Mouse (Mus musculus) small intestine, adult 2 months (tissue): ENCODE data around the gene Stard10. TPM values are rescaled to one million over a fixed set of nuclear protein-coding genes. Genes with fewer than 3 reads are reported as not detected.
A peak's percentile ranks its signal among the peaks of the same experiment; 100 is the strongest.

Source experiments
- H3K27ac ChIP-seq: fragments of 200-500 bp; 2 replicates; pipeline ENCODE4 v1.5.1; 2012; ENCODE audit warnings: low read depth, low read length, control low read depth, inconsistent platforms; ENCODE audit not compliant: insufficient read depth
- H3K27me3 ChIP-seq: fragments of 200-500 bp; 2 replicates; pipeline ENCODE4 v1.6.1; 2012; ENCODE audit warnings: mild to moderate bottlenecking, moderate library complexity, low read length, inconsistent platforms; ENCODE audit not compliant: control insufficient read depth, insufficient read depth
- H3K36me3 ChIP-seq: fragments of 200-500 bp; 2 replicates; pipeline ENCODE4 v1.6.1; 2012; ENCODE audit warnings: mild to moderate bottlenecking, low read length, control low read depth, inconsistent platforms; ENCODE audit not compliant: control insufficient read depth, insufficient read depth
- H3K4me1 ChIP-seq: fragments of 200-500 bp; 2 replicates; pipeline ENCODE4 v1.6.1; 2012; ENCODE audit warnings: low read length, inconsistent platforms, mixed read lengths; ENCODE audit not compliant: control insufficient read depth, insufficient read depth, insufficient read length
- H3K4me3 ChIP-seq: fragments of 200-500 bp; 2 replicates; pipeline ENCODE4 v1.5.1; 2012; ENCODE audit warnings: low read depth, mild to moderate bottlenecking, control low read depth, inconsistent platforms, low read length, moderate library complexity
- CTCF ChIP-seq: fragments of 200-500 bp; IDR thresholded peaks from 2 replicates; pipeline ENCODE4 v1.5.1; 2012; ENCODE audit warnings: low read depth, mild to moderate bottlenecking, control low read depth, inconsistent platforms, low read length, moderate library complexity, mixed read lengths; ENCODE audit not compliant: insufficient replicate concordance, insufficient read length; ENCODE audit errors: extremely low read depth
- POLR2A ChIP-seq: fragments of 200-500 bp; IDR thresholded peaks from 2 replicates; pipeline ENCODE4 v1.6.1; 2012; ENCODE audit warnings: low read depth, mild to moderate bottlenecking, control low read depth, inconsistent platforms, low read length, moderate library complexity
- WGBS: fragments of 180-500 bp; shearing (Covaris S2); methylation state at CpG from one replicate; pipeline ENCODE4 v1.1.7; 2018; 5-methylcytosine and 5-hydroxymethylcytosine counted together
- polyA plus RNA-seq: library from polyadenylated mRNA; depleted of rRNA; stranded (reverse); fragments of >200 nt; gene quantifications from 2 replicates; pipeline ENCODE4 v1.2.3, GENCODE M21; 2012

The Stard10 gene
- polyA plus RNA-seq, 1 experiment, result 264 TPM

DNA sequence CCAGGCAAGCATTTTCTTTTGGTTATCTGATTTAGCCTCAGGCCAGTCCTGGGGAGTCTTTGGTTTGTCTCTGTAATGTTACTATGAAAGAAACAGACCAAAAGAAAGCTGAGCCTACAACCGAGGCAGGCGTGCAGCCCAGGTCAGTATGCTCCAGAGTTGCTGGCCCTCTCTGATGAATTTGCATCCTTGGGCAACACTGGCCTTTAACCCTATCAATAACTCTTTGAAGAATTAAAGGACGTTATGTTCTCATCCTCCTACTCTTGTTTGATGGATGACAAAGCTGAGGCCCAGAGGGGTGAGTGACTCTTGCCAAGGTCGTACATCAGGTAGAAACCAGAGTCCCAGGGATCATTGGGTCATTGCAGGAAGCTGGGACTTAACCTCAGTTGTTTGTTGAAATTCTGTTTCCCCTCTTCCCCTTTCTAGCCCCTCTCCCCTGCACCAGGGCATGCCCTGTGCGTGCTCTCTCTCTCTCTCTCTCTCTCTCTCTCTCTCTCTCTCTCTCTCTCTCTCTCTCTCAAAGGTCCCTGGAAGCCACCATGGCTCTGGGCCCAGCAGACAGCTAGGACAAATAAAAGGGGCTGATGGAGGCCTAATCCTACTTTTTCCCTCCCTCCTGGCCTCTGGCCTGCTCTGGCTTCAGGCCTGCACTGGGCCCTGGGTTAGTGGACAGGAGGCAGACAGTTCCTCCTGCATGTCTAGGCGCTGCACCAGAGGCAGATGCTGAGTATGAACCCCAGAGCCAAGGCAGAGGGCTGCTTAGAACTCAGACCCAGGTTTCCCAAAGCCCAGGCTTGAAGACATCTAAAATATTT, 7.5 kb downstream of the Stard10 start:
- Histone ChIP-seq H3K36me3 (peaks cover 10% of the 10 kb centered on the region), H3K4me3 (no peak overlapping the region), H3K27me3 (no peaks in the 10 kb centered on the region), H3K27ac (0 out of 2 replicates have a peak overlapping the region, but pooled peaks have one; percentile 2), H3K4me1 (peaks cover 25% of the 10 kb centered on the region)
- TF ChIP-seq POLR2A (no peak), CTCF (no peak)
- 44% methylated on average over 6 of the region's 6 CpGs for WGBS

DNA sequence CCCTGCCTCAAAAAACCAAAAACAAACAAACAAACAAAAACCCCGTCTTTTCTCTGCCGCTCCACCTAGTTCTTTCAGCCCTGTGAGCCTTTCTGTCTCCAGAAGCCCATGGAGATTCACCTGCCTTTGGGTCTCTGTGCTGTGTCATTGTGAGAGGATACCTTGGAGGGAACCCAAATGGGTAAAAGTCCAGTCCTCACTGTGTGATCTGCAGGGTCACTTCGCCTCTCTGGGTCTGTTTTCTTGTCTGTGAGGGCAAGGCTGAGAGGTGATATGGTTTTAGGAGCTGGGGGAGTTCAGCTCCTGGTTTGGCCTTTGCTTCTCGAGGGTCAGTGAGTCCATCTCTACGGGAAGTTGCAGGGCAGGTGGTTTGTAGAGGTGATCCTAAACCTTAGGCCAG, 9.1 kb downstream of the Stard10 start:
- H3K4me1 ChIP-seq, result peaks cover 17% of the 10 kb centered on the region
- peaks cover 18% of the 10 kb centered on the region for H3K36me3 ChIP-seq
- no peak overlapping the region for H3K27ac ChIP-seq
- TF ChIP-seq POLR2A (no peak), CTCF (no peak)
- H3K4me3 ChIP-seq, result no peak overlapping the region
- 40% methylated on average over 5 of the region's 5 CpGs for WGBS
- no peaks in the 10 kb centered on the region for H3K27me3 ChIP-seq

DNA sequence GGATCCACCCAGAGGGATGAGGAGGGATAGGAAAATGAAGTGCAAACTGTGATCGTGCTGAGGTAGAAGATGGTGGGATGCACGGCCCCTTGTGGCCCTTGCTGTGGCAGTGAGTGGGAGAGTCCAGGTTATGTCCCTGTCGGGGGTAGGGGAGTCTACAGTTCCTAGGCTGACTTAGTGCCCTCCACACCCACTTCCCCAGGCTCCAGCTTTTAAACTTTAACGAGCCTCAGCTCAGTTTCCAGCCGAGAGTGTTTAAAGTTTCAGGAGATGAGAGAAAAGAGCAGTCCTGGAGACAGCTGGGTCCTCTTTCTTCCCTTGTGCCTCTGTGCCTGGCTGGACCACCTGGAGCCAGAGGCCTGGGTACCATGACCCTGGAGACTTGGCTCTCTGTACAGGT, 10.4 kb downstream of the Stard10 start:
- no peak overlapping the region for H3K4me3 ChIP-seq
- 40% methylated on average over 5 of the region's 5 CpGs for WGBS
- H3K36me3 ChIP-seq, result peaks cover 21% of the 10 kb centered on the region
- H3K27ac ChIP-seq, result no peak overlapping the region
- H3K27me3 ChIP-seq, result no peaks in the 10 kb centered on the region
- peaks cover 13% of the 10 kb centered on the region for H3K4me1 ChIP-seq
- no peak for TF ChIP-seq POLR2A
- no peak for TF ChIP-seq CTCF

DNA sequence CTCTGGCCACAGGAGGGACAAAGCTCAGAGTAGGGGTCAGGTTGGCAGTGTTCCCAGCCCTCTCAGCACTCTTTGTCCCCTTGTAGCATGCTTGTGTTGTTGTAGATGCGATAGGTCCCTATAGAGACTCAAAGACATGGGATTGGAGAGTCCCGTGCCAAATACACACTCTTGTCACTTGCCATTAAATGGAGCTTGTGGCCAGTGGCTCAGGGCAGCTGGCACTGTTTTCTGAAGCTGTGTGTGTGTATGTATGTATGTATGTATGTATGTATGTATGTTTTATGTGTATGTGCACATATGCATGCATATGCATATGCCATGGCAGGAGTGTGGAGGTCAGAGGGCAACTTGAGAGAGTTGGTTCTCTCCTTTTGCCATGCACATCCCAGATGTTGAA, 10.9 kb downstream of the Stard10 start:
- TF ChIP-seq POLR2A (no peak), CTCF (no peak)
- Histone ChIP-seq H3K4me1 (peaks cover 13% of the 10 kb centered on the region), H3K36me3 (peaks cover 23% of the 10 kb centered on the region), H3K27ac (no peak overlapping the region), H3K4me3 (no peak overlapping the region), H3K27me3 (no peaks in the 10 kb centered on the region)
- WGBS, result 48% methylated on average over 2 of the region's 2 CpGs

DNA sequence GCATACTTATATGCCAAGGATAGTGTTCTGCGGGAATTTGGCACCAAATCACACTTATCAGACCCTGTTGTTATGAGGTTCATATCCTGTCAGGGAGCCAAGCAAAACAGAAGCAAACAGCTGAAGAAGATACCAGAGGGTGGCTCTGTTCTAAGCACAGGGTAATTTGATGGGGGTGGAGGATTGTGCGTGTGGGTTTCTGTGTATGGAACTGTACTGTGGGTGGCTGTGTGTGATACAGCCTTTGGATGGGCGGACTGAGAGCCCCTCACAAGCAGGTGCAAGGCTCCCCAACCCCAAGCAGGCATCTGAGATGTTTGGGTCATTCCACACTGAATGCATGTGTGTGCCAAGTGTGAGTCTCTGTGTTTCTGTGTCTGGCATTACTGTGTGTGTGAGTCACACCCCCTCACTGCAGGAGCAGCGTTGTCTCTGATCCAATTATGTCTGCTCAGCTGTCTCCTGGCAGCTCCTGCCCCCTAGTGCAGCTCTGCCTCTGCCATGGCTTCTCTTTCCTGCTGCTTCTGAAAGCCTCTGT, 11.8 kb downstream of the Stard10 start:
- H3K27ac ChIP-seq, result no peak overlapping the region
- 36% methylated on average over 4 of the region's 4 CpGs for WGBS

DNA sequence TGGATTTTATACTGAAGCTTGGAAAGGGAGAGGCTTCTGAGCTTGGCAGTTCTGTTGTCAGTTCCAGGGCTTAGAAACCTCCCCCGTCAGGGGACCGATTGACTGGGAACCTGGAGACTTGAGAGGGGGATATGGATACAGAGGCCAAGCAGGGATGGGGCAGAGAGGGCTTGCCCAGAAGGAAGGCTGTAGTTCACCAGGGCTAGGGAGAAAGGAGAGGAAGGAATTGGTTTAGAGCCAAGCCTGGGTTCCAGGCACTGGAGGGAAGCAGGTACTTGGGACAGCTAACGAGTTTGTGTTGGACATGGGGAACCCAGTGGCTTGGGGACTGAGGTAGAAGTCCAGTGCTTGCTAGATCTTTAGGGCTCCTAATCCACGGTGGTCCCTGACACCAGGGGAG, 12.7 kb downstream of the Stard10 start:
- H3K4me1 ChIP-seq, result peaks cover 10% of the 10 kb centered on the region
- no peak overlapping the region for H3K4me3 ChIP-seq
- 77% methylated on average over 4 of the region's 4 CpGs for WGBS
- H3K27ac ChIP-seq, result no peak overlapping the region
- no peaks in the 10 kb centered on the region for H3K27me3 ChIP-seq
- H3K36me3 ChIP-seq, result peaks cover 25% of the 10 kb centered on the region
- TF ChIP-seq POLR2A, result no peak
- TF ChIP-seq CTCF, result no peak

More for the DNA sequence above, 11.8 kb downstream of the Stard10 start:
- TF ChIP-seq CTCF (no peak), POLR2A (no peak)
- Histone ChIP-seq H3K4me3 (no peak overlapping the region), H3K27me3 (no peaks in the 10 kb centered on the region), H3K4me1 (peaks cover 12% of the 10 kb centered on the region), H3K36me3 (peaks cover 27% of the 10 kb centered on the region)

DNA sequence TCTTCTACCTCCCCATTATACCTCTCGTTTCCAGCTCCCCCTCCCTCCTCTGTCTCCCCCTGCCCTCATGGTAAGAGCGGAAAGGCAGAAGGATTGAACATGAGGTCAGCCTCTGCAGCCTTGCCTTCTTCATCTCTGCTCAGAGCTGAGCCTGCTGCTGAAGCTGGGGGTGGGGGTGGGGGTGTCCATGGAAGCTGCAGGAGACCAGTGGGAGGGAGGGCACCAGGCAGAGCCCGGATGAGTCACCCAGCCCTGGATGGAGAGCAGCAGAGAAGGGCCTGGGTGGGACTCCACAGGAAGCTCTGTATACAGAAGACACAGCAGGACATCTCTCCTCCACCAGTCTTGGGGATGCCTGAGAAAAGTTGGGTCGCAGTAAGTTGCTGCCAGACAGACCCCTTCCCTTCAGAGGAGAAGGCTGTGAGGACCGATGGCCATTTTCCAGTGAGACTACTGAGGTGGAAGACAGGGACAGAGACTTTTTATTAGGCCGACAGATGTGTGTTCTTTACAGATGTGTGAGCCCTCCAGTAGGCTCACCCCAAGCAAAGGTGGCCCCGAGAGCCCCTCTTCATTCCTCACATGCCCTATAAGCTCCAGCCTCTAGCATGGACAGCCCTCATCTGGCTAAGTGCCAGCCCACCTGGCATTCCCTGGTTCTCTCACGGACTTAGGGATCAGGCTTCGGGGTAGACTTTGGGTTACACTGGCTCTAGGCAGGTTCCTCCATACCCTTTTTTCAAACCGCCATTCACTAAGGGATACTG, 13.4 kb downstream of the Stard10 start:
- 62% methylated on average over 10 of the region's 10 CpGs for WGBS
- no peaks in the 10 kb centered on the region for H3K27me3 ChIP-seq
- peaks cover 24% of the 10 kb centered on the region for H3K36me3 ChIP-seq
- H3K4me1 ChIP-seq, result peaks cover 10% of the 10 kb centered on the region
- TF ChIP-seq CTCF, result no peak
- TF ChIP-seq POLR2A, result no peak
- H3K4me3 ChIP-seq, result no peak overlapping the region
- H3K27ac ChIP-seq, result no peak overlapping the region

DNA sequence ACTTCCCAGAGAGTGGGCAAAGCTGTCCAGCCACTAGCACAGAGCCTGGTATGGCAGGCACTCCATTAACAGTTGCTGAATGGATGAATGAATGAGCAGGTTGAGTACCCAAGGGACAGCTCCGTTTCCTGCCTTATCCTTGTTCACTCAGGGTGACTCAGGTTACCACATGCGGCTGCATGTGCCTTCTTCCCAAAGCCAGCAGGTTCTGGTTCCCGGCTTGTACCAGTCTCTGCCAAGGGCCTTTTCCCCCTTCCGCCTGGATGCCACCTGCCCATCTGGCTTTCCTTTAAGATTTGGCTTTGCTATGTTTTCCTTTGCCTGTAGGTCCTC, 13.9 kb downstream of the Stard10 start:
- H3K27me3 ChIP-seq, result no peaks in the 10 kb centered on the region
- peaks cover 27% of the 10 kb centered on the region for H3K36me3 ChIP-seq
- peaks cover 10% of the 10 kb centered on the region for H3K4me1 ChIP-seq
- H3K27ac ChIP-seq, result no peak overlapping the region
- H3K4me3 ChIP-seq, result no peak overlapping the region
- WGBS, result 77% methylated on average over 4 of the region's 4 CpGs
- TF ChIP-seq POLR2A (no peak), CTCF (no peak)
